Mouse (Mus musculus): ENCODE data around the gene Tmem139. TPM values are rescaled to one million over a fixed set of nuclear protein-coding genes. Genes with fewer than 3 reads are reported as not detected.

The Tmem139 gene
- total RNA-seq, 2 experiments from 2014 or later = not detected

DNA sequence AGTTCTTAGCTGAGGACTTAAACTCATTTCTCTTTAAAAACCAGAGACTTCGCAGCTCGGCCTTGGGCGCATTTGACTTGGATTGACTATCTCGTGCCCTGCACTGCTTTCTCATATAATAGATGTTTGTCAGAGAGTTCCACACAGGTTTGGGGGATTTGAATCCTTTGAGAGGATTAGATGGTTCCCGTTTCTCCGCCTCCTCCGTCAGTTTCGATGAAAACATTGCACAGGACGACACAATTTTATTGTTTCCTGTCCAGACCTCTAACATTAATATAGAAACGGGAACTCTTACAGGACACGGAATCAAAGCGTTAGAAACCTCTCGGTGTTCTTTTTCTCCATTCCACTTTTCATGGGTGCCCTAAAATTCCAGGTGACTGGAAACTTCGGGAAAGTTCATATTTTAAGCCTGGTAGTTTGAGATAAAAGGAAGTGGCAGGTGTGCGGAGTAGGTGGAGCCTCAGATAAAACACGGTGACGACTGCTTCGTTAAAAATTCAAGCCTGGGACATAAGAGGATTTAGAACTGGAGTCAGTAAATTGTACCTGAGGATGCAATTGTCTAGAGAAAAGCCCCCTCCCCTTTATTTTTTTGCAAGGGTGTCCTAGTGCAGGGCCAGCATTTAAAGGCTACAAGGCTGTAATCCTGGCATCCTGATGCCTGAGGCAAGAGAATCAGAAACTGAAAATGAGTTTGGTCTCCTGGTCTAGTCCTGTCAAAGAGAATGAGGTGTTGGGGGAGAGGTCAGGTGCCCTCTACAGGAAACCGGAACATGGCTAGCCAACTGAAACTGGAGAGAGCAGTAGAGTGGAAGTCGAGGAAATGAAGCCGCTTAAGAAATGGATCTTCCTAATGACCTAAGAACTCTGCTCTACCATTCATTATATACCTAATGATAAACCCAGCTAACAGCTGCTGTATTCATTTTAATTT, 3.9 kb downstream of the Tmem139 start:
- ATAC-seq (replicated peaks; ENCODE audit: low FRiP score, low TSS enrichment, poor library complexity, severe bottlenecking) = peak; percentile 37; the same call in 1 of the 2 replicates

DNA sequence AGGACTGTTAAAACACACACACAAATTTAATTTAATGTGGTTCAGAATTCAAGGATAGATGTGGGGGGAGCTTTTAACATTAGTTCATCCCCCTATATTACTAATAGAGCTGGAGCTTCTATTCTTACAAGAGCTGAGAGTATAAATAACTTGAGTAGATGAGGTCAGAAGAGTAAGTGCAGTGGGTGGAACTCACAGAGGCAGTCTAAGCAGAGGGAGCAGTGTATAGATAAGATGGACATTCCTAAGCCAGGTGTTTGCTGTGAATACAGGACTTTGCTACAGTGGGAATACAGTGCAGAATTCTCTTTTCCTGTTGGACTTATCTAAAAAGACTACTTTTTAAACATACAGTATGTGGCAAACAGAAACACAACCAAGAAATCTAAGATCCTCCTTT, 9.0 kb downstream of the Tmem139 start:
- ATAC-seq (replicated peaks; ENCODE audit: low FRiP score, low TSS enrichment, poor library complexity, severe bottlenecking) = no peak

DNA sequence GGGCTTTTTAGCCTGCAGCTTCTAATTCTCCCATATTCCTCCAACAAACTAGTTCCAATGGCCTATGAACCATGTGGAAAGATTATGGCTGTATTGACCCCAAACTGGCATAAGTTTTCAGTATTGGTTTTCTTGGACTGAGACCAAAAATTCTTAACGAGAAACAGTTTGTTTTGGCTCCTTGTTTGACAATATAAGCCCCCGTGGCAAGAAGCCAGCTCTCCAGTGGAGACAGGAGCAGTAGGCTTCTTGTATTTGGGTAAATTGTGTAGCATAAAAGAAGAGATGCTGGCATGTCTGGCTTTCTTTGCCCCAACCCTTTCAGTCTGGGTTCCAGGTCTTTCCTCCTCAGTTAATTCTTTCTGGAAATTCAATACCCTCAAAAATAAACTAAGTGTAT, 14.4 kb downstream of the Tmem139 start:
- ATAC-seq (replicated peaks; ENCODE audit: low FRiP score, low TSS enrichment, poor library complexity, severe bottlenecking) = no peak

DNA sequence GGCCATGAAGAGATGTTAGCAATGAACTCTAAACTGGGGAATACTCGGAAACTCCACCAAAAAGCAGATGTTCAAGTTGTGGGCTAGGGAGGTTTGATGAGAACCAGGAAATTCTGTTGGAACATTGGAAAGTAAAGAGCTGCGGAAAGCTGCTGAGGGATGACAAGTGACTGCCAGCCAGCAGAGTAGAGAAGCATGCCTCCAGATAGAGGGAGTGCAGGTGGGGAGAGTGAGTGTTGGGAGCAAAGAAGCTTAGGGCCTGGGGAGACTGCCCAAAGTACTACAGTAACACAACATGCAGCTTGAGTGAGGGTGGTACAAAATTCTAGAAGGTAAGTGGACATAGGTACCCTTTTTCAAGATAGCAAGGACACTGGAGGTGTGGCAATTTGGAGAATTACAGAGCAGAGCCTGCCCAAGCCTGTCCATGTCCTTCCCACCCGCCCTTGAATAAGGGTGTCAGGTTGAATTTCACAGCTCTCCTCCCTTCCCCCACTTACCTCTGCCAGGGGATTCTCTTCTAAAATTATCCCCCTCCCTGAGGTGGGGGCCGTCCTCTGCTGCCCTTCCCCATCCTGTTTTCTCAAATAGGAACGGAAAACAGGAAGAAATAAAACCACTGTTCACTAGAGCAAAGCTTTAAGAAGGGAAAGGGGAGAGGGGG, 21.2 kb downstream of the Tmem139 start:
- no peak for ATAC-seq (replicated peaks; ENCODE audit: low FRiP score, low TSS enrichment, poor library complexity, severe bottlenecking)

DNA sequence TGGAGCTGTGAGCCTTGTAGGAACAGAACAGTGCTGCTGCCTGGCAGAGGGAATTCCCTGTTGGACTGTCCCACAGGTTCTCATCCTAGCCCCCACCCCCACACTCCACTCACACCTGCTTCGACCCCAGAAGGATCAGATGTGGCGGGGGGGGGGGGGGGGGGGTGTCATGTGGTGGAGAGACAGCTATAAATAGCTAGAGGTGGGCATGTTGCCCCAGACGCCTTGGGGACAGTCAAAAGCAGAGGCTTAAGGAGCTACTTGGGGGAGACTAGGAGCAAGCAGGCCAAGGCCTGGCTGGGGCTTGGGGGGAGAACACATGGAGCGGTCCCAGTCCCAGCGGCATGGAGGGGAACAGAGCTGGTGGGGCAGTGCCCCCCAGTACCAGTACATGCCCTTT, 24.7 kb downstream of the Tmem139 start, which contains the start of gene Clcn1:
Gene Clcn1 (plus strand): TSS at position 238 of the 400 bp plus-strand sequence.
- ATAC-seq (replicated peaks; ENCODE audit: low FRiP score, low TSS enrichment, poor library complexity, severe bottlenecking) = no peak

DNA sequence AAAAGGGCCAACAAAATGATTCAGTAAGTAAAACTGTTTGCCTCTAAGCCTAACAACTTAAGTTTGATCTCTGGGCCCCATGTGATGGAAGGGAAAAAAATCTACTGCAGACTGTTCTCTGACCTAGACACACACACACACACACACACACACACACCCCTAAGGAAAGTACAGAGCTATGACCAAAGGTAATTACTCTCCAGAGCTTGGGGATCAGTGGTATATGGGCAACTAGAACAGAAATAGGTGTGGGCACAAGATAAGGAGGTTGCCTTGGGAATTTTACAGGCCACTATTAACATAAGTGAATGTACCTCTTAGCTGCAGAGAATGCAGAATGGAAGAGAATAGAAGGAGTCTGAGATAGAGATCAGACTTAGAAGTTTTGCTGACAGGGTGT, 25.8 kb downstream of the Tmem139 start:
- ATAC-seq (replicated peaks; ENCODE audit: low FRiP score, low TSS enrichment, poor library complexity, severe bottlenecking) = no peak

DNA sequence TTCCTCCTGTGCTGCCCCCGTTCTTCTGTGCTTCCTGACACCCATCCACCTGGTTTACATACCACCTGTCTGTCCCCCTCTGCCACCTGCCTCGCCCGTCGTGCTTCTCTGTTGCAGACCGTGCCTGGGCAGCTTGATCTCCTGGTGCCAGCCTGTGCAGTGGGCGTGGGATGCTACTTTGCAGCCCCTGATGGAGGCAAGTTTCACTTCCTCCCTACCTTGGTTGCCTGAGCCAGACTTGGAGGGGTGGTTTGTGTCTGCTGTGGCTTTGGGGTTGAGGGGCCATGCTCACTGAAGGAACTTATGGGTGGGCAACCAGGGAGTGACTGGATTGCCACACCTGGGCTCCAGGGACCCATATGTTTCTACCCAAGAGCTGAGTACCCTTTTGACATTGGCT, 31.6 kb downstream of the Tmem139 start:
- ATAC-seq (replicated peaks; ENCODE audit: low FRiP score, low TSS enrichment, poor library complexity, severe bottlenecking) = no peak

DNA sequence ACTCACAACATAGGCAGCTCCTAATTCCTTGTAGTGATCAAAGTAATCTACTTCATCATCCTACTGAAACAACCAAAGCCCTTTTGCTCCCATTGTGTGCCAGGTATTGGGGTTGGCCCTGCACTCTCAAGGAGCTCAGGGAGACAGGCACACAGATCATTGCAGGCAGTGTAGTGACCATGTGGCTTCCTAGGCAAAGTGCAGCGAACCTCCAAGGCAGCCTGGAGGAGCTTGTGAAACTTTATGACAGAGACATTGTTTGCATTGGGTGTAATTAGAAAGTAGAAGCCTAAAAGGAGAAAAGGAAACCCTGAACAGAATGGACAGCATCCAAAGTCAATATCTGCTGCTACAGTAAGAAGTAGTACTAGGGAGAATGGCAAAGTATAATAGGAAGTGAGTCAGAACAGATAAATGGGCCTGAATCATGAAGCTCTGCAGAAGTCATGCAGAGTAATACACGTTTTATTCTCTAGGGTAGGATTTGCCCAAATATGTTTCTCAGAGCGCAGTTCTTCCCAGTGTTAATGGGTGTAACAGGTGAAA, 33.9 kb downstream of the Tmem139 start:
- ATAC-seq (replicated peaks; ENCODE audit: low FRiP score, low TSS enrichment, poor library complexity, severe bottlenecking) = no peak

DNA sequence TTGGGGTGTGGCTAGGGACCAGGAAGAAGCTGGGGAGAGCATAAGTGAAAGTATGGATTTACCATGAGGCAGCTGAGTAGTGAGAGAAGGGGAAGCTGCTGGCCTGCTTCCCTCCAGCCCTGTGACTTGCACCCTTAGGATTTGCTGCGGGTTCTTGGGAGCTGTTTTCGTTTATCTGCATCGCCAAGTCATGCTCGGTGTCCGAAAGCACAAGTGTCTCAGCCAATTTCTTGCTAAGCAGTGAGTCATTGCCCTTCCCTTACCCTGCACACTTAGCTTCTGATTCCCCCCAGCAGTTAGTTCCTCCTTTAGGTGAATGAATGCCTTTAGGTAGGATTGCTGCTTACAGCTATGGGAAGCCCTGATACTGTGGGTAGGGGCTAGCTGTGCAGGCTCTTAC, 37.6 kb downstream of the Tmem139 start:
- ATAC-seq (replicated peaks; ENCODE audit: low FRiP score, low TSS enrichment, poor library complexity, severe bottlenecking) = 0 out of 2 replicates have a peak, but pooled peaks have one; percentile 26

DNA sequence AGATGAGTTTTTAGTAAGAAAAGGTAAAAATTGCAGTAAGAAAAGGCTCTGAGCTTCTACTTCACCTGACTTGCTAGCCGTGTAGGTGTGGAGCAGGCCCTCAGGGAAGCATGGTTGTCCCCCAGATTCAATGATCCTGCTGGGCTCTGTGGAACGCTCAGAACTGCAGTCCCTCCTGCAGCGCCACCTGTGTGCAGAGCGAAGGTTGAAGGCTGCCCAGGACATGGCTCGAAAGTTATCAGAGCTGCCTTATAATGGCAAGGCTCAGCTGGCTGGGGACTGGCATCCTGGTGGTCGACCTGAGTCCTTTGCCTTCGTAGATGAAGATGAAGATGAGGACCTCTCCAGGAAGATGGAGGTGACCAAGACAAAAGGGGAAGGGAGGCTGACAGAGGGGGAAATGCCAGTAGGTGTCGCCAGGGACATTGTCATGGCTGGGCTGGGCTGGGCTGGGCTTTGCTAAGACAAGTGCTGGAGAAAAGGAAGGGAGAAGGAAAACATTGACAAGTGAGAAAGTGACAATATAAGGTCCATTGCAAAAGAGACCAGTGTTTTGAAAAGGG, 48.1 kb downstream of the Tmem139 start:
- peak; percentile 62; the same call in 1 of the 2 replicates for ATAC-seq (replicated peaks; ENCODE audit: low FRiP score, low TSS enrichment, poor library complexity, severe bottlenecking)

DNA sequence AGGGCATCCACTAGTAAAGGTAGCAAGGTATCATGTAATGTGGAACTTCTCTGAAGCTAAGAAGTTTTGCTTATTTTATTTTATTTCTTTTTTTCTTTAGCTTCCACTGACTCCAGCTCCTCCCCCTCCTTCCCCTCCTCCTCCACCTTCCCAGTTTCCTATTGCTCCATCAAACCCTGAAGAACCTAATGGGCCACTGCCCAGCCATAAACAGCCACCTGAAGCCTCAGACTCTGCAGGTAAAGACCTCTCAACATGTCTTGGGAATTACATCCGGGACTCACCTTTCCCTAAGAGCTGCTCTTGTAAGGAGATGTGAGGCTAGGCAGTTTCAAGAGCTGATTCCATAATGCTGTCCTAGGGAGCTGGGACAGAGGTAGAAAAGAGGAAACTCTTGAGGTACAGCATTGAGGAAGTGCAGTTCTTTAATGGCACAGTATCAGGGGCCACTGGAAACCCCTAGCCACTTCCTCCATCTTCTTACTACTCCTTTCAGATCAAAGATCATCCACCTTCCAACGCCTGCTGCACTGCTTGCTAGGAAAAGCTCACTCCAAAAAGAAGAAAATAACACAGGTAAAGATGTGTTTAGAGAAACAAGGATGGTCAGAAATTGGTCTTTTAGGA, 48.8 kb downstream of the Tmem139 start:
- no peak for ATAC-seq (replicated peaks; ENCODE audit: low FRiP score, low TSS enrichment, poor library complexity, severe bottlenecking)

Other genes with a start within 250 kb of the Tmem139 start
- gene Sva, start 223.6 kb upstream of the Tmem139 start, total RNA-seq (2014; fragmentation: Nextera tagmentation) = not detected in 2 replicates
- not detected in 2 replicates for gene Sva, start 223.6 kb upstream of the Tmem139 start, total RNA-seq (2017)
- gene Tas2r139, start 121.0 kb upstream of the Tmem139 start, total RNA-seq (2014; fragmentation: Nextera tagmentation) = not detected in 2 replicates
- not detected in 2 replicates for gene Tas2r139, start 121.0 kb upstream of the Tmem139 start, total RNA-seq (2017)
- not detected in 2 replicates for gene Tas2r144, start 46.6 kb upstream of the Tmem139 start, total RNA-seq (2014; fragmentation: Nextera tagmentation)
- not detected in 2 replicates for gene Tas2r144, start 46.6 kb upstream of the Tmem139 start, total RNA-seq (2017)
- 6.0 and 7.8 TPM in 2 replicates for gene Gstk1, start 16.0 kb upstream of the Tmem139 start, total RNA-seq (2014; fragmentation: Nextera tagmentation)
- 1.6 and 5.3 TPM in 2 replicates for gene Gstk1, start 16.0 kb upstream of the Tmem139 start, total RNA-seq (2017)
- gene Casp2, start 3.0 kb downstream of the Tmem139 start, total RNA-seq (2014; fragmentation: Nextera tagmentation) = 68.3 and 86.6 TPM in 2 replicates
- 51.2 and 76.1 TPM in 2 replicates for gene Casp2, start 3.0 kb downstream of the Tmem139 start, total RNA-seq (2017)
- not detected in 2 replicates for gene Clcn1, start 24.7 kb downstream of the Tmem139 start, total RNA-seq (2014; fragmentation: Nextera tagmentation)
- gene Clcn1, start 24.7 kb downstream of the Tmem139 start, total RNA-seq (2017) = not detected in 2 replicates
- not detected in 2 replicates for gene Fam131b, start 62.7 kb downstream of the Tmem139 start, total RNA-seq (2014; fragmentation: Nextera tagmentation)
- not detected in 2 replicates for gene Fam131b, start 62.7 kb downstream of the Tmem139 start, total RNA-seq (2017)
- gene Zyx, start 87.7 kb downstream of the Tmem139 start, total RNA-seq (2014; fragmentation: Nextera tagmentation) = 43.6 and 51.9 TPM in 2 replicates
- 8.7 and 15.9 TPM in 2 replicates for gene Zyx, start 87.7 kb downstream of the Tmem139 start, total RNA-seq (2017)
- gene Epha1, start 111.3 kb downstream of the Tmem139 start, total RNA-seq (2014; fragmentation: Nextera tagmentation) = not detected in 2 replicates
- not detected in 2 replicates for gene Epha1, start 111.3 kb downstream of the Tmem139 start, total RNA-seq (2017)
- 1.3 TPM in 1 of 2 replicates, not detected in the other for gene Tas2r143, start 138.3 kb downstream of the Tmem139 start, total RNA-seq (2014; fragmentation: Nextera tagmentation)
- gene Tas2r143, start 138.3 kb downstream of the Tmem139 start, total RNA-seq (2017) = not detected in 2 replicates
- gene Tas2r135, start 143.5 kb downstream of the Tmem139 start, total RNA-seq (2014; fragmentation: Nextera tagmentation) = not detected in 2 replicates
- not detected in 2 replicates for gene Tas2r135, start 143.5 kb downstream of the Tmem139 start, total RNA-seq (2017)
- gene Tas2r126, start 172.6 kb downstream of the Tmem139 start, total RNA-seq (2014; fragmentation: Nextera tagmentation) = not detected in 2 replicates
- gene Tas2r126, start 172.6 kb downstream of the Tmem139 start, total RNA-seq (2017) = not detected in 2 replicates
- not detected in 2 replicates for gene Olfr458, start 203.2 kb downstream of the Tmem139 start, total RNA-seq (2014; fragmentation: Nextera tagmentation)
- not detected in 2 replicates for gene Olfr458, start 203.2 kb downstream of the Tmem139 start, total RNA-seq (2017)
- not detected in 2 replicates for gene Olfr457, start 214.4 kb downstream of the Tmem139 start, total RNA-seq (2014; fragmentation: Nextera tagmentation)
- gene Olfr457, start 214.4 kb downstream of the Tmem139 start, total RNA-seq (2017) = not detected in 2 replicates
- gene Olfr456, start 225.2 kb downstream of the Tmem139 start, total RNA-seq (2014; fragmentation: Nextera tagmentation) = not detected in 2 replicates
- not detected in 2 replicates for gene Olfr456, start 225.2 kb downstream of the Tmem139 start, total RNA-seq (2017)

Data from megakaryocyte-erythroid progenitor cell, adult 5-6 weeks (primary cell).